Mouse (Mus musculus) thymus, adult 2 months (tissue): ENCODE measurements around the gene Gpr146. TPM values are rescaled to one million over a fixed set of nuclear protein-coding genes. Genes with fewer than 3 reads are reported as not detected.

Experiments
- DNase-seq: peaks from one replicate; pipeline ENCODE4 v3.0.0; 2021
- H3K27ac ChIP-seq: fragments of 200-500 bp; 2 replicates; pipeline ENCODE4 v1.5.1; 2012; ENCODE audit warnings: low read length, control low read depth; ENCODE audit not compliant: control insufficient read depth, insufficient read depth
- H3K27me3 ChIP-seq: fragments of 200-500 bp; 2 replicates; pipeline ENCODE4 v1.6.1; 2012; ENCODE audit warnings: mild to moderate bottlenecking, low read length, moderate library complexity, mixed read lengths; ENCODE audit not compliant: control insufficient read depth, insufficient read depth
- H3K36me3 ChIP-seq: fragments of 200-500 bp; 2 replicates; pipeline ENCODE4 v1.6.1; 2012; ENCODE audit warnings: mild to moderate bottlenecking, low read length, moderate library complexity; ENCODE audit not compliant: control insufficient read depth, insufficient read depth
- H3K4me1 ChIP-seq: fragments of 200-500 bp; replicated peaks from 2 replicates; pipeline ENCODE4 v1.6.1; 2012; ENCODE audit warnings: low read length; ENCODE audit not compliant: control insufficient read depth, insufficient read depth
- H3K4me3 ChIP-seq: fragments of 200-500 bp; 2 replicates; pipeline ENCODE4 v1.5.1; 2012; ENCODE audit warnings: mild to moderate bottlenecking, low read length, control low read depth, moderate library complexity; ENCODE audit not compliant: control insufficient read depth, insufficient read depth
- CTCF ChIP-seq: fragments of 200-500 bp; IDR thresholded peaks from 2 replicates; pipeline ENCODE4 v1.5.1; 2012; ENCODE audit warnings: mild to moderate bottlenecking, control low read depth, low read length, moderate library complexity, borderline replicate concordance; ENCODE audit not compliant: control insufficient read depth, poor library complexity, insufficient read depth; ENCODE audit errors: extremely low read depth
- POLR2A ChIP-seq: fragments of 200-500 bp; IDR thresholded peaks from 2 replicates; pipeline ENCODE4 v1.6.1; 2012; ENCODE audit warnings: mild to moderate bottlenecking, low read length, control low read depth, moderate library complexity; ENCODE audit not compliant: control insufficient read depth, poor library complexity, insufficient read depth; ENCODE audit errors: extremely low read depth
- WGBS: fragments of 180-500 bp; shearing (Covaris S2); methylation state at CpG from one replicate; pipeline ENCODE4 v1.1.7; 2018; 5-methylcytosine and 5-hydroxymethylcytosine counted together
- polyA plus RNA-seq: library from polyadenylated mRNA; depleted of rRNA; stranded (reverse); fragments of >200 nt; gene quantifications from 2 replicates; pipeline ENCODE4 v1.2.3, GENCODE M21; 2012

The Gpr146 gene
- polyA plus RNA-seq, 1 experiment, result 40.1 TPM

GRCm38 (mm10) chr5:139371118-139371517 is 6.4 kb upstream of the Gpr146 start:
- Histone ChIP-seq H3K27ac (no peak overlapping the region), H3K36me3 (no peaks in the 10 kb centered on the region), H3K4me1 (peaks cover 33% of the 10 kb centered on the region), H3K27me3 (no peaks in the 10 kb centered on the region), H3K4me3 (no peak overlapping the region)
- TF ChIP-seq POLR2A (no peak), CTCF (no peak)
- DNase-seq, result no peak
- 89% methylated on average over 5 of the region's 5 CpGs for whole genome bisulfite sequencing

DNA sequence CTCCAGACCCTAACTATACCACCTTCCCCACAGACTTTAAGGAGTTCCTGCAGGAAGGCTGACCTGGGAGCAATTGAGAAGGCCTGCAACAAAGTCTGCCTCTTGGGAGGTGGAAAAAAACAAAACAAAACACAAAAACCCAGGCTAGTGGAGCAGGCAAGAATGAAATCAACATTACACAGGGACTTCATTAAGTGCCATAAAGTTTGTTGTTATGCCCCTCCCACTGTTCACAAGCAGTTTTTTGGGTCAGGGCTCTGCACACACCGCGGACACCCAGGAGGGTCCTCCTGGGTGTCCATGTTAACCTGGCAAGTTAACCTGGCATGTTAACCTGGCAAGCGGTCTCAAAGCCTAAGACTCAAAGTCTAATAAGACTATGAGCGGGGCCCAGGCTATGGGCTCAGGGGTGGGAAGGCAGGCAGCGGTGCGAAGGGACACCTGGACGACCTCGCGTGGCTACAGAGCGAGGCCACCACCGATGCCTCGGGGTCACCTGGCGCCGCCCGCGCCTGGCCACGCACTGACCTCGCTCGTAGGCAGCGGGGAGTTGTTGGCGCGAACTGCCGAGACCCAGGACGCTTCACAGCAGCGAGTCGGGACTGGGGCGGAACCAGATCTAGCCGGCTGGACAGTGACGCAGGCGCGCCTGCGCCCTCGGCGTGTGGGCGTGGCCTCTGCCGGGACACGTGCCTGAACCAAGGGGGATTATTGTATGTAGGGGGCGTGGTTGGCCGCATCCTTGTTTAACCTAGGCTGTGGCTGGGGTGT is 5.7 kb upstream of the Gpr146 start:
- Histone ChIP-seq H3K4me3 (peak overlapping the region; percentile 59), H3K27me3 (no peaks in the 10 kb centered on the region), H3K36me3 (no peaks in the 10 kb centered on the region), H3K27ac (no peak overlapping the region), H3K4me1 (peaks cover 37% of the 10 kb centered on the region)
- 3% methylated on average over 39 of the region's 39 CpGs for WGBS
- TF ChIP-seq CTCF, result peak; percentile 34; the same call in 1 of the 2 replicates
- 0 out of 2 replicates have a peak, but pooled peaks have one; percentile 39 for TF ChIP-seq POLR2A
- peak; percentile 83 for DNase-seq

DNA sequence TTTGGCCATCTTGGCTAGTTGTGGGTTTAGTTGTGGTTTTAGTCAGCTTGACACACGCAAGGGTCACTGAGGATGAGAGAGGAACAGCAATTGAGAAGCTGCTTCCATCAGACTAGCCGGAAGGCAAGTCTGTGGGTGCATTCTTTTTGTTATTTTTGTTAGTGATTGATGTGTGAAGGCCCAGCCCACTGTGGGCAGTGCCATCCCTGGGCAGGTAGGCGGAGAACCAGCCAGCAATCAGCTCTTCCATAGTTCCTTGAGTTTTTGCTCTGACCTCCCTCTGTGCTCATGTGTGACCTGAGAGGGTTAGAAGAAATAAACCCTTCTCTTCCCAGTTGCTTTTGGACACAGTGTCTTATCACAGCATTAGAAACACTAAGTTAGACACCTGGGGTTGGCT is 4.4 kb upstream of the Gpr146 start:
- H3K4me3 ChIP-seq, result no peak overlapping the region
- no peaks in the 10 kb centered on the region for H3K36me3 ChIP-seq
- H3K27me3 ChIP-seq, result no peaks in the 10 kb centered on the region
- no peak for DNase-seq
- H3K27ac ChIP-seq, result no peak overlapping the region
- WGBS, result 90% methylated on average over 3 of the region's 3 CpGs
- peaks cover 40% of the 10 kb centered on the region for H3K4me1 ChIP-seq
- TF ChIP-seq CTCF (no peak), POLR2A (no peak)

GRCm38 (mm10) chr5:139373889-139374444 is 3.5 kb upstream of the Gpr146 start:
- Histone ChIP-seq H3K36me3 (no peaks in the 10 kb centered on the region), H3K4me1 (peaks cover 41% of the 10 kb centered on the region), H3K27me3 (no peaks in the 10 kb centered on the region), H3K27ac (no peak overlapping the region), H3K4me3 (no peak overlapping the region)
- 71% methylated on average over 6 of the region's 6 CpGs for WGBS
- TF ChIP-seq POLR2A, result no peak
- no peak for TF ChIP-seq CTCF
- no peak for DNase-seq

DNA sequence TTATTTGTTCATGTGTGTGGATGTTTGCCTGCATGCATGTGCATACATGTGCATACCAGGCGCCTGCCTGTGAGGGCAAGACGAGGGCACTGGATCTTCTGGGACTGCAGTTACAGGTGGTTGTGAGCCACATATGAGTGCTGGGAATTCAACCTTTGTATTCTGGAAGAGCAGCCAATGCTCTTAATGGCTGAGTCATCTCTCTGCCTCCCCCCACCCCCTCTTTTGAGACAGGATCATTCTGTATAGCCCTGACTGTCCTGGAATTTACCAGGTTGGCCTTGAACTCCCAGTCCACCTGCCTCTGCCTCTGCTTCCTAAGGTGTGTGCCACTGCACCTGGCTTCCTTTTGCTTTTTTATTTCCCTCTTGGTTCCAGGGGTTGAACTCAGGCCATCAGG is 2.7 kb upstream of the Gpr146 start:
- Histone ChIP-seq H3K36me3 (no peaks in the 10 kb centered on the region), H3K27ac (no peak overlapping the region), H3K4me3 (no peak overlapping the region), H3K4me1 (peaks cover 48% of the 10 kb centered on the region), H3K27me3 (no peaks in the 10 kb centered on the region)
- no peak for DNase-seq
- 95% methylated on average over 2 of the region's 2 CpGs for WGBS
- no peak for TF ChIP-seq CTCF
- TF ChIP-seq POLR2A, result no peak

DNA sequence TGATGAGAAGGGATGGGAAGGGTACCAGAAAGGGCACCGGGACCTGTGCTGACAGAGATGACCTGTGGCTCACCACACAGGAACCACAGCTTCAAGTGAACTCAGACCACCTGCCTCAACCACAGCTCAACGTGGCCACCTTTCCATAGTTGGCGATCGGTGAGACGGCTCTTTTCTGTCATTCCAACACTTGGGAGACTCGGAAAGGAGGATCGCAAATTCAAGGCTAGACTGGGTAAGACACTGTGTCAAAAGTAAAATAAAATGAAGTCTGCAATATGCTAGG is 717 bp downstream of the Gpr146 start:
- TF ChIP-seq CTCF (no peak), POLR2A (no peak)
- H3K4me1 ChIP-seq, result peaks cover 61% of the 10 kb centered on the region
- 29% methylated on average over 7 of the region's 7 CpGs for WGBS

GRCm38 (mm10) chr5:139378986-139379629 is 1.6 kb downstream of the Gpr146 start:
- Histone ChIP-seq H3K27me3 (no peaks in the 10 kb centered on the region), H3K36me3 (no peaks in the 10 kb centered on the region), H3K4me3 (peak overlapping the region; percentile 25), H3K4me1 (peaks cover 65% of the 10 kb centered on the region), H3K27ac (peak overlapping the region; percentile 5; the same call in 1 of the 2 replicates)
- WGBS, result 25% methylated on average over 21 of the region's 21 CpGs
- DNase-seq, result peak; percentile 47
- TF ChIP-seq POLR2A (no peak), CTCF (no peak)

More for the DNA sequence above, 717 bp downstream of the Gpr146 start:
- 0 out of 2 replicates have a peak overlapping the region, but pooled peaks have one; percentile 2 for H3K4me3 ChIP-seq
- peak overlapping the region; percentile 65 for H3K27ac ChIP-seq
- H3K27me3 ChIP-seq, result no peaks in the 10 kb centered on the region
- no peaks in the 10 kb centered on the region for H3K36me3 ChIP-seq
- no peak for DNase-seq
